ENCODE assay signal across 14 mouse cellular contexts in the genomic region with DNA sequence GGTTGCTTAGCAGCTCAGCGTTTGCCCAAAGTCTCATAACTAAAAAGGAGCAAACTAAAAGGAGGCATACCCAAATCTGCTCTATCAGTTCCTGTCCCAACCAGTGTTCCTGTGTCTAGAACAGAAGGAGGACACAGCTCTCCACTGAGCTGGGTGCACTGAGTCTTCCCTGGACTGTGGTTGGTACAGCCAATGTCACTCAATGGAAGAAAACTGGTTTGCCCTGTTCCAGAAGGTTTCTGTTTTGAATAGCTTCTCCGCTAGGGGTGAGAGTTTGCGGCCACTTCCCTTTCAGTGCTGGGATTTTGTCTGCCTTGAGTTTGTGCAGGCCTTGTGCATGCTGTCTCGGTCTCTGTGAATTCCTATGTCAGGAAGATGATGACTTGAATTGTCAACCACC.
"Had no signal": no experiment of that assay in that cellular context is flagged by ENCODE, and none has a peak within 500 bp of the region (broad histone marks: within the 10 kb centered on the region; RNA-seq: fewer than 3 reads in every experiment).

No protein-coding gene starts in this region.

- DNase-seq: kidney, adult 11 months; kidney, adult 9 months; kidney, postnatal 14 days; thymus, postnatal 14 days had no signal

- ATAC-seq: midbrain, embryonic 15.5 days had no signal

- H3K27me3 ChIP-seq: liver, embryonic 15.5 days; lung, embryonic 15.5 days; megakaryocyte, embryonic 14.5 days; midbrain, embryonic 15.5 days; neural tube, embryonic 12.5 days had no signal

- H3K4me1 ChIP-seq: limb, embryonic 10.5 days; liver, embryonic 15.5 days; megakaryocyte, embryonic 14.5 days; midbrain, embryonic 15.5 days; neural tube, embryonic 12.5 days had no signal

- H3K27ac ChIP-seq: left cerebral cortex, adult 2 months; limb, embryonic 10.5 days; liver, embryonic 15.5 days; lung, embryonic 15.5 days; macrophage; midbrain, embryonic 15.5 days; neural tube, embryonic 12.5 days had no signal

- H3K36me3 ChIP-seq: limb, embryonic 10.5 days; liver, embryonic 15.5 days; lung, embryonic 15.5 days; midbrain, embryonic 15.5 days; neural tube, embryonic 12.5 days had no signal

- H3K9me3 ChIP-seq: limb, embryonic 10.5 days; liver, embryonic 15.5 days; lung, embryonic 15.5 days; midbrain, embryonic 15.5 days; neural tube, embryonic 12.5 days had no signal

- H3K4me2 ChIP-seq: liver, embryonic 11.5 days; liver, embryonic 15.5 days; lung, embryonic 15.5 days; midbrain, embryonic 11.5 days; midbrain, embryonic 15.5 days; neural tube, embryonic 12.5 days had no signal

- H3K9ac ChIP-seq: liver, embryonic 15.5 days; lung, embryonic 15.5 days; midbrain, embryonic 15.5 days; neural tube, embryonic 12.5 days had no signal

- H3K4me3 ChIP-seq: left cerebral cortex, adult 2 months; limb, embryonic 10.5 days; liver, embryonic 15.5 days; lung, embryonic 15.5 days; megakaryocyte, embryonic 14.5 days; midbrain, embryonic 15.5 days; neural tube, embryonic 12.5 days had no signal
